Mouse (Mus musculus): ENCODE data around the gene Mypop. TPM values are rescaled to one million over a fixed set of nuclear protein-coding genes. Genes with fewer than 3 reads are reported as not detected.
A peak's percentile ranks its signal among the peaks of the same experiment; 100 is the strongest.

The Mypop gene
- 1 to 10 TPM; 1.7 to 2.4 TPM for total RNA-seq (2021)

GRCm38 (mm10) chr7:18990601-18991295 lies at the start of gene Mypop:
Mypop (plus strand) TSS chr7:18991245.
- intact Hi-C loops (cut with DNase I) = no loop called here

DNA sequence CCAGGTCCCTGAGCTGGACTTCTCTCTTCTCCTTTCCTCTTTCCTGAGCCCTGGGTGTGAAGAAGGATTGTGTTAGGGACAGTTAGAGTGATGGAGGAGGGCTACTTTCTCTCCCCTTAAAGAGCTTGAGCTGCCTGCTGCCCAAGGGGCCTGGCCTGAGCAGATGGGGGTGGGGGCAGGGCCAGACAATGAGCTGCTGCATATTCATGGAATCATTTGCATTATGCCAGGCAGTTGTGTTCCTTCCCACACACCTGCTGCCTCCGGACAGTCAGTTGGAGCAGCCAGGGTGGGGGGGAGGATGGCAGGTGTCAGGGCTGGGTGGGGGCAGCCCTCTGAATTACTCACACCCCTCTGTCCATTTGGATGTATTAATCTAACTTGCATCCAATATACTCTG lies 48.7 kb upstream of the Mypop start:
- intact Hi-C loops (cut with DNase I) = no loop called here
- DNase-seq = no peak

More at GRCm38 (mm10) chr7:18990601-18991295, at the start of gene Mypop:
- DNase-seq = peak; percentile 100

DNA sequence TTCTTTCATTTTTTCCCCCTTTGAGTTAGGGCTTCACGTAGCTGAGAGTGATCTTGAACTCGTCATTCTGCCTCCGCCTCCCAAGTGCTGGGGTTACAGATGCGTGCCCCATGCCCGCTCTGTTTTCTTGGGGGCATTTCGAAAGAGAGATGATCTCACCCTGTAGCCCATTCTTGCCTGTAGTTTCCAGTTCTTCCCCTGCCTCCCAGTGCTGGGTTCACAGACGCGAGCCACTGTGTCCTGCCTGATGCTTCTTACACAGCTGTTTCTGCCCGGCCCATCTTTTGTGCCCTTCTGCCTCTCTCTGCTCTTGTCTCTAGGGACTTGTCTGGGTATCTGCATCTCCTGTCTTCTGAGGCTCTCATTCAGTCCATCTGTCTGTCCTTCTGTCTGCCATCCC lies 48.2 kb upstream of the Mypop start:
- intact Hi-C loops (cut with DNase I) = no loop called here
- DNase-seq = no peak

- DNase-seq = peak; percentile 58 to 65
- intact Hi-C loops (cut with DNase I) = loop anchor here (2.0 kb wide), 1 partner anchor 21 kb away; no protein-coding TSS in a partner anchor
Measured at GRCm38 (mm10) chr7:18948151-18948550, 42.9 kb upstream of the Mypop start.

DNA sequence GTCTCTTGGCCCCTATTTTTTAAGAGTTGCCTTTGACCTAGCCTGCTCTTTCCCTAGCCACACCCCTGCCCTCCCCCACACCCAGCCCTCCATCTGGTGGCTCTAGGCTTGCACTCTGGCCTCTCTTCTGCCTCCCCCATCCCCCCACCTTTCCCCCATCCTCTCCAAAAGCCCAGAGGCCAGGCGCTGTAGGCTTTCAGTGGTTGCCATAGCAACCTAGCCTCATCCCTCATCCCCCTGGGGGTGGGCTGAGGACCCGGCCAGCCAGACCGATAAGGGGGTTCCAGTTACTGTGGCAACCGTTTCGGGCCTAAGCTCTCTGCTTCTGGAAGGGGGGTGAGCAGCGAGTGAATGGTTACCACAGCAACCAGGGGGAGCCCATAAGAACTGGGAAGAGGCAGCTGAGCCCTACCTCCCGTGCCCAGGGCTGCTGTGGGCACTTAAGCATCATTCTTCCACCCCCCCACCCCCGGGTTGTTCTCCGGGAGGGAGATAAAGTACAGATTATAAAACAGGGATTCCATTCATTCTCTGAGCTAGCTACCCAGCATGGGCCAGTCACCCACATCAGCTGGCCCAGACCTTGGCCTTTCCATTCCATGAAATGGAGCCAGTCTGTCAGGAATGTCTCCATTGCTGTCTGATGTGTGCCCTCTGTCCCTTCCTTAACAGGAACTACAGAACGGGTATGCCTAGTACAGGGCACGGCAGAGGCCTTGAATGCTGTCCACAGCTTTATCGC lies 41.1 kb upstream of the Mypop start:
- intact Hi-C loops (cut with DNase I) = loop anchor here (2.0 kb wide), 1 partner anchor 23 kb away; no protein-coding TSS in a partner anchor
- no peak for DNase-seq

- intact Hi-C loops (cut with DNase I) = no loop called here
- no peak for DNase-seq
Measured at GRCm38 (mm10) chr7:18950523-18951315, 40.3 kb upstream of the Mypop start.

DNA sequence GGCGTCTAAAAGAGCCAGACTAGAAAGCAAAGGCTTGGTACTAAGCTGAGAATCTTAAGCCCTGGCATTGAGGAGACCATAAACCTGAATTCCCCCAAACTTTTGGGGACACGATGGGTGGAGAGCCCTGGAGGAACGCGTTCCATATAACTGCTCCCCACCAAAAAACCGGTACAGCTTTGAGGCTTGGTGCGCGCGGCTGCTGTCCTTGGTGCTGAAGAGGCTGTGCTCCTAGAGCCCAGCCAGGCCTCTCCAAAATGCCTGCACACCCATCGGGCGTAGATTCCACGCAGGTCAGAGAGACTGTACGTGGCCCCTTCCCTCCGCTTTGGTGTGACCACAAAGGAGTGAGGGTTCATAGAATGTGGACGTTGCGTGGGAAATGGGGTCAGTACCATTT lies 39.6 kb upstream of the Mypop start:
- DNase-seq = peak; percentile 54 to 71
- intact Hi-C loops (cut with DNase I) = no loop called here

GRCm38 (mm10) chr7:18957569-18958383 lies 33.3 kb upstream of the Mypop start:
- intact Hi-C loops (cut with DNase I) = loop anchor here (2.0 to 5.0 kb wide), 3 partner anchors 31 to 59 kb away; partner anchors contain the start of gene Irf2bp1

GRCm38 (mm10) chr7:18958384-18958766 lies 32.7 kb upstream of the Mypop start:
- intact Hi-C loops (cut with DNase I) = loop anchor here (2.0 to 5.0 kb wide), 2 partner anchors 32 to 44 kb away; partner anchors contain the start of gene Irf2bp1
- DNase-seq = no peak

More at GRCm38 (mm10) chr7:18957569-18958383, 33.3 kb upstream of the Mypop start:
- DNase-seq = peak; percentile 57 to 67

DNA sequence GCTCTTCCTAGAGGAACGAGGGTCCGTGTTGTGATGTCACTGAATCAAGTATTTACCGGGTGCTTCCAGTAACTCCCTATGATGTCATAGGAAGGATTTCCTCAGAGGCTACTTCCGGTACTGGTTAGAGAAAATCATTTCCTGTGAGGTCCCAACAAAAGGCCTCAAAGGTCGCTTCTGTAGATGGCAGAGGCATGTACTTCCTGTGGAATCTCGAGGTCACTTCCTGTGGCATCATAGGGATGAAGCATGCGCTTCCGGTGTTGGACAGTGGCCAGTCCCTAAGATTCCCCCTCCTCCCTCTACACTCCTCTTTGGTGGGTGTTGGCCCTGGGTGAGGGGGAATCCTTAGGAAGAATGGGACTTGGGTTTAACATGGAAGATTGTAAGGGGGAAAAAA lies 31.6 kb upstream of the Mypop start:
- intact Hi-C loops (cut with DNase I) = loop anchor here (2.0 to 5.0 kb wide), 2 partner anchors 33 to 43 kb away; partner anchors contain the start of gene Irf2bp1
- peak; percentile 49 to 60 for DNase-seq

- DNase-seq = no peak
- intact Hi-C loops (cut with DNase I) = no loop called here
Measured at GRCm38 (mm10) chr7:18962171-18962792, 28.8 kb upstream of the Mypop start.

- DNase-seq = no peak
- intact Hi-C loops (cut with DNase I) = no loop called here
Measured at GRCm38 (mm10) chr7:18962795-18963194, 28.2 kb upstream of the Mypop start.

- DNase-seq = no peak
- intact Hi-C loops (cut with DNase I) = no loop called here
Measured at GRCm38 (mm10) chr7:18963294-18963843, 27.7 kb upstream of the Mypop start.

DNA sequence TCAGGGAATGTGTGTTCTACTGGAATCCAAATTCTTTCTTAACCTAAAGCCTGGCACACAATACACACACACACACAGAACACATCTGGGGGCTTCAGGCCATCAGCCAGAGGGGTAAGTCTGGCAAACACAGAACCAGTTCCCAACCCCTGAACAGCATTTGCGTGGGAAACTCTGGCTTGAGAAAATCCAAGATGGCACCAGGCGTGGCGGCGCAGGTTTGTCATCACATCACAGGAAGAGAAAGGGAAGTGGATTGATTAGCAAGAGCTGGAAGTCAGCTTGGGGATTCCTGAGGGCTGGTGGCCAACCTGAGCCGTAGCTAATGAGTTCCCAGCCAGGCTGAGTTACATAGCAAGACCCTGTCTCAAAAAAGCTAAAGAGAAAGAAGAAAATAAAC lies 25.7 kb upstream of the Mypop start:
- intact Hi-C loops (cut with DNase I) = no loop called here
- no peak for DNase-seq

DNA sequence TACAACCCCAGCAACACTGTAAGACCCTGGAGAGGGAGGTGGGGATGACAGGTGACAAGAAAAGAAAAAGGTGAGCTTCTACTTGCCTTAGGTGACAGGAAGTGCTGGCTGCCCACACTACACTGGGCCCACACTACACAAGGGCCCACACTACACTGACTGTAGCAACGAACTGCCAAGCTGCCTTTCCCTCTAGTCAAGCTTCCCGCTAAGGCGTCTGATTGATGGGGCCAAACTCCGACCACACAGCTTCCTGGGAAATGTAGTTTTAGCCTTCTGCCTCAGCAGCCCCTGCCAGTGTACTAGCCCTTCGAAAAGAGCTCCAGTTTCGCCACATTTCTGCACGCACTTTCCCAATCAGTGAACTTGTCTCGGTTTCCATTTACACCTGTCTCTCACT lies 23.4 kb upstream of the Mypop start:
- intact Hi-C loops (cut with DNase I) = no loop called here
- no peak for DNase-seq

DNA sequence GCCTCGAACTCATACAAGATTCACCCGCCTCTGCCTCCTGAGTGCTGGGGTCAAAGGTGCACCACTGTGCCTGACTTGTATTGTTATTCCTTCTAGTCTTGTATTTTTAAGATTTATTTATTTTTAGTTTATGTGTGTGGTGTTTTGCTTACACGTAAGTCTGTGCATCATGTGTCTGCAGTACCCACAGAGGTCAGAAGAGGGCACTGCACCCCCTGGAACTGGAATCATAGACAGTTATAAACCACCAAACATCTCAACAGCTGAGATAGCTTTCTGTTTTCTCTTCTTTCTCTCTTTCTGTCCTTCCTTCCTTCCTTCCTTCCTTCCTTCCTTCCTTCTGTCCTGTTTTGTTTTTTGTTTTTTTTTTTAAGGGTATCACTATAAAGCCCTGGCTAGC lies 20.1 kb upstream of the Mypop start:
- DNase-seq = no peak
- intact Hi-C loops (cut with DNase I) = no loop called here

DNA sequence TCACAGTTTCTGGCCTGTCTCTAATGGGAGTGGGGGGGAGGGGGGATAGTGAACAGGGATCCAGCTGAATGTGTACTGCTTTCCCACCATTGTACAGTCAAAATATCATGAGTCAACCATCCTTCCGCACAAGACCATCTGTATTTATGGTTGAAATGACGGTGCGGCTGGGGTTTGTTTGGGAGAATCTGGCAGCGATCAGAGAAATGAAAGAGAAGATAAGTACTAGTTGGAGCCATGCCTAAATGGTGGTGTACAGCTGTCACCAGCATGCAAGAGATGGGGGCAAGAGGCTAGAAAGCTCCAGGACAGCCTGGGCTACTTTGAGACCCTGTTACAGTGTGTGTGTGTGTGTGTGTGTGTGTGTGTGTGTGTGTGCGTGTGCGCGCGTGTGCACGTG lies 12.7 kb upstream of the Mypop start:
- intact Hi-C loops (cut with DNase I) = no loop called here

DNA sequence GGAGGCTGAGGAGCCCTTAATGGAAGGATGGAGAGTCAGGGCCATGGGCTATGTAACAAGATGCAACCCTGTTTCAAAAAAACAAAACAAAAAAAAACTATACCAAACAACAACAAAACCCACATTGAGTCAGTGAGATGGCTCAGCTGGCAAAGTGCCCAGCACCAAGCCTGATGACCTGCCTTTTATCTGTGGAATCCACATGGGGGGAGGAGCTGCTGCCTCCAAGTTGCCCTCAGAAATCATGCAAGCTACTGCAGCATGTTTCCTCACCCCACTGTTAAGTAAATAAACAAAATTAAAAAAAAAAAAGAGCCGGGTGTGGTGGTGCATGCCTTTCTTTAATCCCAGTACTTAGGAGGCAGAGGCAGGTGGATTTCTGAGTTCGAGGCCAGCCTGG lies 4.5 kb upstream of the Mypop start:
- no peak for DNase-seq
- intact Hi-C loops (cut with DNase I) = no loop called here

More for the DNA sequence above, 12.7 kb upstream of the Mypop start:
- no peak for DNase-seq

DNA sequence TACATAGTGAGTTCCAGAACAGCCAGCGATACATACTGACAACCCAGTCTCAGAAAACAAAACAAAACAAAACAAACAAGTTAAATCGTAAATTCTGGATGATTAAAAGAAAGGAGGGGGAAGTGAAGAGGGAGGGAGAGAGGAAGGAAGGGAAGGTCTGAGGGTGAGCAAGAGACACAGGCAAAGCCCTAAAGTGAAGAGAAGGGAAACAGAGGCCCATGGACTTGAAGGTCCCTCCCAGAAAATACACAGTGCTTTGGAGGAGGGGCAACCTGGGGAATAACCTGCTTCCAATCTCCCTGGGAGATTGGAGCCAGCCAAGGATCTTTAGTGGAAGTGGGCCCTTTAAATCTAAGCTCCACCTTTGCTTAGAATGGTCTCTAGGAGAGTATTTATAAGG lies 3.9 kb upstream of the Mypop start, which contains the start of gene Nanos2:
Nanos2 (plus strand) TSS at position 301 of the 400 bp plus-strand sequence.
- intact Hi-C loops (cut with DNase I) = no loop called here
- no peak for DNase-seq

All from heart, postnatal 10 days (tissue).